Mouse (Mus musculus): ENCODE measurements at regions not wholly inside any gene's neighbourhood (a gene's known extent, or its start where the extent isn't known, plus 50 kb on each side); places are given as distances from the start of the nearest gene placed in this dataset.

DNA sequence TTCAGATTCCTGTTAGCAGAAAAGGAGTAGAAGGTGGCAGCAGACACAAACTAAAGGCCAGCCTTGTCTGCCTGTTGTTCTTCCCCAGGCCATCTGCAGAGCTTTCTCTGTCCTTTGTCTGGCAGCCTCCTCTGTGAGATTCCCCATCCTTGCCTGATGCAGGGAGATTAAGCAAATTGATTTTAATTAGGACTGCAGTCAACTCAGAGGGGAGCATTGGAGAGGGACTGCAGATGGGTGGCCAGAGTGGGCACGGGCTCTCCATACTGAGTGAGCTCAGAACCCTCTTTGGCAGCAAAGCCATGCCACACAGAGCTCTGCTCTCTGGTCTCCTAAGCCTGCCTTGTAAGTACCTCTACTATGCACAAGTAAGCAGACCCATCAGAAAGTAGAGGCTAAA lies 158.5 kb downstream of the Maf start:
- DNase-seq (ENCODE audit: low spot score in 2 of 2), result no peak

DNA sequence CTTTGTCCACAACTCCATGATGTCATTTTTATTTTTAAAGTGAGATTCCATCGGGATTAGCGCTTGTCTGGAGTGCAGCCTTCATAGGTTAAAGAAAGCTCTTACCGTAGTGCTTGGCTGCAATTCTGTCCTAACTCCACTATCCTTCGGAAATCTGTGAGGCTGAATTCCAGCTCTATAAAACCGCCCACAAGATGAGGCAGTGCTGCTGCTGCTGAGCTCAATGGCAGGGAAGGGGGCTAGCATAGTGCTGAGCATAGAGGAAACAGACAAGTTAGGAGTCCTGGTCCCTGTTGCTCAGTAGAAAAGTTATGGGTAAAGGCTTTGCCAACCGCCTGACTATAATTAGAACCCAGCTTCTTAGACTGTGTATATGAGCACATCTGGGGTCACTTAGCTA lies 163.5 kb downstream of the Maf start:
- no peak for DNase-seq (ENCODE audit: low spot score in 2 of 2)

DNA sequence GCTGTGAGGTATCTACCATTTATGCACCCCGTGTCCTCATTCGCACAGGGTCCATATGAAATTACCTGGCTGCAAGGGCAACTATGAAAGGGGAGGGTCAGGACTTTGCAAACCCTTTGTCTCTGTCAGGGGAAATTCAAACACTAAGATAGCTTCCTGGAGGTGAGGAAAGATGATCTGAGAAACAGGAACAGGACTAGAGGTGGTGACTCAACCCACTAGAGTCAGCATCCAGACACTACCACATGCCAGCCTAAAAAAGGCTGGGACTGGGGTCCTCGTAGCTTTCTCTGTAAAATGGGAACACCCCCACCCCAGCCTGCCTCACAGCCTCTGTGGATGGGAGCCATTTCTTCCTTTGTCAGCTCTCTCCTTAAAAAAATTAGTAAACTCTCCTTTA lies 164.7 kb downstream of the Maf start:
- no peak for DNase-seq (ENCODE audit: low spot score in 2 of 2)

- DNase-seq (ENCODE audit: low spot score in 2 of 2), result no peak
These were observed 168.0 kb downstream of the Maf start for GRCm38 (mm10) chr8:115539600-115539999.

GRCm38 (mm10) chr8:115538236-115538635 lies 169.4 kb downstream of the Maf start:
- no peak for DNase-seq (ENCODE audit: low spot score in 2 of 2)

DNA sequence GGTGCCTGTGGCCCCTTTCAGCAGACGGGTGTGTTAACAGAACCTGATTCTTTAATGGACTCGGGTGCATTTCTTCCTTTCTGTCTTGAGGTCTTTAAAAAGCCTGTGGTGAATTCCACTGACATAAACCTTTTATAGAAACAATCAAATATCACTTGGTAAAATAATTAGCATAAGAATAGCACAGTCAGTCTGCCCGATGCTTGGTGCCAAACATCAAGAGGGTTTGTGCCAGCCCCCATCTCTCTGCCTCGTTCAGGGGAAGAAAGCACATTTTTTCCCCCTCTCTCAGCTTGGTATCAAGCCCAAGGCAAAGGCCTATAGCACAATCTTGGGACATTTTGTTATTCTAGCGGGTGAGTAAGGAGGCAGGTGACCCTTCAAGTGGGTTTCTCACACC lies 169.8 kb downstream of the Maf start:
- no peak for DNase-seq (ENCODE audit: low spot score in 2 of 2)

DNA sequence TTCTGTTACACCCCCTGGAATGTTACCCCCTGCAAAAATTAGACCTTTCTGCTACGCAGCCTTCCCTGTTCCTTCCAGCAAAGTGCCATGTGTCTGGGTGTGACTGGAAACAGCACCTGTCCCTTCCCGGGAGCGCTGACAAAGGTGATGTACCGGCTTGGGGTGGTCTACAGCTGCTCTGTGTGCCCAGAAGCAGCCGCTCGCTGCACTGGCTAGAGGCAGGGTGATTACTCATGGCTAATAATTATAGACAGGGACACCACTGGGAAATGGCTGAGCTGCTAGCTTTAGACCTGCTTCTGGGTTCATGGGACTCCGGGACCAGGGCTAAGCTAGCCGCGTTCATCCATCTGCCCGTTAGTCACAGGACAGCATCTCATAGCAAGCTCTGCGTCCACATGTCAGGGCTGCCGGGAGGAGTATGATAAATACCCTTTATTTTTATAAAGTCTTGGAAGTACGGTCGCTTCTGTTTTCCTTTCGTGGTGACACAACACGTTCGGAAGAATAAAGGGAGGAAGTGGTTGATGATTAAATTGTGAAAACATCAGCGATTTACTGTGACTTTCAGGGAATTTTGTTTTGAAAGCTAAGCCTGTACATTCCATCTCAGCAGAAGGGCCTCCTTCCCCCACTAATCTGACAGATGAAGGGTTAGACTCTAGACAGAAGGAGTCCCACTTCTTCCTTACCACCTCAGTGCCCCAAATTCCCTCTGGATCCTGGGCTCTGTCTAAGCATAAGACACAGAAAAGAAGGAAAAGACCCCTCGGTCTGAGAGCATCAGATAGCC lies 170.8 kb downstream of the Maf start:
- DNase-seq (ENCODE audit: low spot score in 2 of 2), result no peak

DNA sequence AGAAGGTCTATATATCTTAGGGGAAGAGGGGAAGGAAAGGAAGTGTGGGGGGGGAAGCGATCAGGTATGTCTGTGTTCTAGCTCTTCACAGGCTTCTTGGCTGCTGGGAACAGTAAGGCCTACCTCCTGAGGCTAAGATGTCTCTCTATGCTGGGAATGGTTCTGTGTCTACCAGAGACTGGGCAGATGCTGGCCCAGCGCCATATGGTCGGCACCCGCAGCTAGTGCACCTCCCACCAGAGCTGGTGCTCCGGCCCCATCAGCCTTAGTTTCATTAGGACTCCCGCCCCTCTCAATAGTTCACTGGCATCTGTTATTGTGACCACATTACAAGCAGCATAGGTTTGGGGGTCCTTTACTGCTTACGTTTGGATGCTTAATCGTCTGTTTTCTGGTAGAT lies 171.6 kb downstream of the Maf start:
- no peak for DNase-seq (ENCODE audit: low spot score in 2 of 2)

- DNase-seq (ENCODE audit: low spot score in 2 of 2), result no peak
These were observed 173.6 kb downstream of the Maf start for GRCm38 (mm10) chr8:115534030-115534429.

GRCm38 (mm10) chr8:115531343-115531742 lies 176.3 kb downstream of the Maf start:
- DNase-seq (ENCODE audit: low spot score in 2 of 2), result no peak

- peak in 1 of 2 experiments; percentile 22 for DNase-seq (ENCODE audit: low spot score in 2 of 2)
These were observed 177.8 kb downstream of the Maf start for GRCm38 (mm10) chr8:115529568-115530342.

DNA sequence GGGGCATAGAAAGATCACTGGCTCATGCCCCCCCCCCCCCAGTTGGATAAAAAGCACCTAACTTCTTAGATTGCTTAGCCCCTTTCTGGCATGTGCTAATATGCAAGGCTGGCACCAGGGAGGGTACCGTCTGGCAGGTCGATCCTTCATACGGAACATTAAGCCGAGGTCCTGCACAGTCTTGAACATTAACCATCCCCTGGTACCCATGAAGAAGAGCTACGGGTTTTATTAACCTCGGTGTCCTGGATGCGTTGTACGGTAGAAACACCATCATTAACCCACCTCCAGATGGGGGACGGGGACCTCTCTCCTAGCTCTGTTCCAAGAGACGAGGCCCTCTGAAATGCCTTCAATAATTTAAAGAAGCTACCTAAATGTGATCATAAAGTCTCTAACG lies 178.7 kb downstream of the Maf start:
- no peak for DNase-seq (ENCODE audit: low spot score in 2 of 2)

- DNase-seq (ENCODE audit: low spot score in 2 of 2), result no peak
These were observed 182.4 kb downstream of the Maf start for GRCm38 (mm10) chr8:115525149-115525548.

GRCm38 (mm10) chr8:115524713-115525112 lies 182.9 kb downstream of the Maf start:
- peak in 1 of 2 experiments; percentile 60 for DNase-seq (ENCODE audit: low spot score in 2 of 2)

GRCm38 (mm10) chr8:115522527-115522926 lies 185.1 kb downstream of the Maf start:
- no peak for DNase-seq (ENCODE audit: low spot score in 2 of 2)

DNA sequence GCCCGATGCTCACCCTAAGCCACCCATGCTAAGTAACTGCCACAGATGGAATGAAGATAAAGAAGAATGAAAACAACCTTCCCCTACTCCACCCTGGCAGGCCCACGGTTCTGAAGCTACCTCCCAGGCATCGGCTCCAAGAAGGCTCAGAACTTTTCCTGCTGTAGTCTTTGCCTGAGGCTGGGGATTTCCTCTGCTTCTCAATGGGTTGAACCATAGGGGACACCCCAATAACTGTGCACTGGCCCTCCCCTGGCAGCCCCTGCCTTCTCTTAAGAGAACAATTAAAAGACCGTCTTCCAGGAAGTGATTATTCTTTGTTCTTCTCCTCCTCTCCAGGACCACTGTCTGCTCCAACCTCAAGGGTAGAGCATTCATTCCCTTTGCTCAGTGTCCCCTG lies 191.9 kb downstream of the Maf start:
- DNase-seq (ENCODE audit: low spot score in 2 of 2), result no peak

GRCm38 (mm10) chr8:115514485-115514884 lies 193.1 kb downstream of the Maf start:
- no peak for DNase-seq (ENCODE audit: low spot score in 2 of 2)

- no peak for DNase-seq (ENCODE audit: low spot score in 2 of 2)
These were observed 200.4 kb downstream of the Maf start for GRCm38 (mm10) chr8:115507180-115507579.

DNA sequence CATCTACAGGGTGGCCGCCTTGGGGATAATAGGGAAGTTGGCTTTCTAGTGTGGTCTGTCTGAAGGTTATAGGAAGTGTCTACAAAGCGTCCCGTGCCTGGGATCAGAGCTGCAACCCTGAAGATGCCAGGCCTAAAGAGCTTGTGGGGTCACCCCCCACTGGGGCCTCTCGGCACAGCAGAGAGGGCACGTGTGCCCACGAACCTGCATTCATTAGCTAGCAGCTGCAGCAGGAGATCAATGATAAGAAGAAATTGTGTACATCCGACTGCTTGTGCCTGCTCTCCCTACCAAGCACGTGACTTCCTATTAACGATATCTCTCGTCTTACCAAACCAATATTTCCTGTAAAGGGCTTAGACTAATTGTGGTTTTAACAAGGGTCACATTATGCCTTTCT lies 200.9 kb downstream of the Maf start:
- DNase-seq (ENCODE audit: low spot score in 2 of 2), result no peak

GRCm38 (mm10) chr8:115496016-115496415 lies 211.6 kb downstream of the Maf start:
- no peak for DNase-seq (ENCODE audit: low spot score in 2 of 2)

DNA sequence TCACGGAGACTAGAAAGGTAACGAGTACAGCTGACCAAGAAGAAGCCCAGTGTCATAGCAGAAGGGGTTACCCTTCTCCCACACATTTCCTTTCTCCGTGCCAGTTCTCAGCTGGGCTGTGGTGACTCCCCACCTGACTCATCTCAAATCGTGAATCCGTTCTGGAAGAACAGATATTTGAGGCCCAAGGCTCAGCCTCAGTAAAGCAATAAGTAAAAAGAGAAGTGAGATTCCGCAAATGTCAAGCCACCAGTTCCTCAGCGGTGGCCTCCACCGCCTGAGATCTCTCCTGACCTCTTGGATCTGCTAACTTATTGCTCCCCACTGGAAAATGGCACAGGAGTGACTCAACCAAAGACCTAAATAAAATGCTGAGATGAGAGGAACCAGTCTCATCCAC lies 213.2 kb downstream of the Maf start:
- DNase-seq (ENCODE audit: low spot score in 2 of 2), result no peak

DNA sequence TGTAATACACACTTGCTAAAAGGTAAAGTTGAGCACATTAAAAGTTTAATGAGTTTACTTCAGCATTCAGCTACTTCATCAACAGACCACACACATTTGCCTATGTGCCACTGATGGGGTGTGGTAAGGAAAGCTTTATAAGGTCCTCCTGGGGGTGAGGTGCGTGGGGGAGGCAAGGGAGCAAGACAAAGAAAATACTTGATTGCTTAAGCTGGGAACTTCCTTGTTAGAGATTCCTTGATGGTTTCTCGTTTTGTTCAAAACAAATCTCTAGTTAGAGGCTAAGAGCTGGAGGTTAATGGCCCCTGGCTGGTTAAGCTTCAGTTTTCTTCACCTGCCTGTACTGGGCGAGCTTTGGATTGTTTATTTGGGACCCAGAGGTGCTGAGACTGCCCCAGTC lies 220.7 kb downstream of the Maf start:
- DNase-seq (ENCODE audit: low spot score in 2 of 2), result no peak

- no peak for DNase-seq (ENCODE audit: low spot score in 2 of 2)
These were observed 226.5 kb downstream of the Maf start for GRCm38 (mm10) chr8:115481136-115481535.

Data from urinary bladder, postnatal 4 days (tissue).